Mouse (Mus musculus) CH12.LX (cell line): ENCODE measurements around the gene H2al1e. TPM values are rescaled to one million over a fixed set of nuclear protein-coding genes. Genes with fewer than 3 reads are reported as not detected.
"Not testable (repeated sequence)": the region's sequence is repeated elsewhere in the genome, so short reads cannot be mapped to it uniquely, and the experiment has no call there.

ENCODE experiments used
- DNase-seq: peaks from one replicate; pipeline ENCODE4 v3.0.0-alpha.2; 2013; ENCODE audit errors: extremely low read depth
- H3K27ac ChIP-seq: 2 replicates; pipeline ENCODE4 v1.5.1; 2012; ENCODE audit warnings: low read depth, mild to moderate bottlenecking, control low read depth, moderate library complexity; ENCODE audit not compliant: insufficient read depth
- H3K27me3 ChIP-seq: replicated peaks from 2 replicates; pipeline ENCODE3; 2012; ENCODE audit warnings: inconsistent platforms
- H3K36me3 ChIP-seq, 2 experiments: replicated peaks in 1 of 2; 2 replicates each; pipeline versions ENCODE3 to v1.6.1; 2012; ENCODE audit warnings: inconsistent platforms in 1 of 2, low read length in 1 of 2, mild to moderate bottlenecking in 1 of 2, mixed read lengths in 1 of 2, moderate library complexity in 1 of 2; ENCODE audit not compliant: control insufficient read depth in 1 of 2, insufficient read depth in 1 of 2
- H3K4me1 ChIP-seq, 2 experiments: 2 replicates each; pipeline ENCODE4 v1.6.1; 2012; ENCODE audit warnings: inconsistent platforms in 1 of 2, moderate library complexity in 1 of 2; ENCODE audit not compliant: insufficient read depth in 2 of 2, control insufficient read depth in 1 of 2
- H3K4me2 ChIP-seq: 2 replicates; pipeline ENCODE4 v1.6.1; 2012; ENCODE audit warnings: low read depth, mild to moderate bottlenecking, control low read depth; ENCODE audit not compliant: poor library complexity, insufficient read depth, severe bottlenecking
- H3K4me3 ChIP-seq, 3 experiments: fragments of 150-350 bp in 1 of 3; sonication (generic) in 1 of 3; replicated peaks in 1 of 3; 2 replicates each; pipeline versions ENCODE3 to v1.5.1; 2011 to 2012; ENCODE audit warnings: low read depth in 2 of 3, low read length in 2 of 3, mild to moderate bottlenecking in 2 of 3, moderate library complexity in 2 of 3, control low read depth in 1 of 3, improper control_type of control experiment in 1 of 3, inconsistent platforms in 1 of 3, mixed read lengths in 1 of 3; ENCODE audit not compliant: poor library complexity in 1 of 3
- H3K79me2 ChIP-seq: replicated peaks from 2 replicates; pipeline ENCODE4 v1.6.1; 2012; ENCODE audit warnings: mild to moderate bottlenecking, moderate library complexity; ENCODE audit not compliant: control insufficient read depth, poor library complexity, insufficient read depth, severe bottlenecking; ENCODE audit errors: extremely low read depth
- H3K9ac ChIP-seq: 2 replicates; pipeline ENCODE4 v1.6.1; 2012; ENCODE audit warnings: low read depth, mild to moderate bottlenecking, control low read depth, moderate library complexity; ENCODE audit not compliant: insufficient read depth
- H3K9me3 ChIP-seq: replicated peaks from 2 replicates; pipeline ENCODE3; 2012; ENCODE audit warnings: low read length, inconsistent platforms, mixed read lengths
- dilution Hi-C: fragments of 300-500 bp; cut with MboI; formaldehyde crosslinking; loops from 2 replicates; pipeline ENCODE4 v1.14.3; 2020; ENCODE audit warnings: low sequenced_read_pairs; ENCODE audit not compliant: extremely low pct_unique_long_range_greater_than_20kb, extremely low pct_ligation_motif_present
- in situ Hi-C: fragments of 300-500 bp; cut with MboI; formaldehyde crosslinking; loops from 3 replicates; pipeline ENCODE4 v1.14.3; 2019; ENCODE audit warnings: low sequenced_read_pairs, low pct_ligation_motif_present, low pct_unique_long_range_greater_than_20kb, mixed read lengths
- polyA plus RNA-seq: library from polyadenylated mRNA; unstranded; fragments of >175 nt; gene quantifications from 2 replicates; pipeline ENCODE4 v1.2.1, GENCODE M21; 2012; ENCODE audit warnings: low read depth; ENCODE audit not compliant: insufficient read length
- total RNA-seq, 2 experiments: library from RNA; depleted of rRNA; stranded (reverse); fragments of 300-350 nt in 1 of 2; fragments of >200 nt in 1 of 2; gene quantifications; 2 replicates each; pipeline ENCODE4 v1.2.3; 2012 to 2014

H2al1e gene
- total and polyA plus RNA-seq, 3 experiments, result not detected

DNA sequence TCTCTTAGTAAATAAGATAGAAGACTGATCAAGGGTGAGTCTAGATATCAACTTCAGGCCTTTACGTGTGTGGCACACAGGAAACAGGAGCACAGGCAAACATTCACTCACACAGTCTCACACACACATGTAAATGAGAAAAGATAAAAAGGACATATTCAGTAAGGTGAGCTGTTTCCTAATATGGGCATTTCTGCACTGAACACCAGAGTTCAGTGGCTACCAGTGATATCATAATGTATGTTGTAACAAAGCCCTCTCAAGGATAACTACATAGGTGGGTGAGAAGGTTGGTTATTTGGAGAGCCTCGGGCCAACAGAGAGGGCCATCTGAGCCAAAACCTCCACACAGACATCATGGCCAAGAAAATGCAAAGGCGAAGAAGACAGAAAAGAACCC lies 9.6 kb upstream of the H2al1e start, which contains the start of gene H2al1b:
Gene H2al1b, plus strand, starts transcription at position 301 of the 400 bp plus-strand sequence.
- H3K79me2 ChIP-seq, H3K4me2 ChIP-seq, H3K4me1 ChIP-seq, H3K4me3 ChIP-seq, in situ Hi-C loops, H3K27me3 ChIP-seq, H3K36me3 ChIP-seq, H3K27ac ChIP-seq, dilution Hi-C loops, H3K9me3 ChIP-seq, DNase-seq, H3K9ac ChIP-seq: not testable (repeated sequence)

DNA sequence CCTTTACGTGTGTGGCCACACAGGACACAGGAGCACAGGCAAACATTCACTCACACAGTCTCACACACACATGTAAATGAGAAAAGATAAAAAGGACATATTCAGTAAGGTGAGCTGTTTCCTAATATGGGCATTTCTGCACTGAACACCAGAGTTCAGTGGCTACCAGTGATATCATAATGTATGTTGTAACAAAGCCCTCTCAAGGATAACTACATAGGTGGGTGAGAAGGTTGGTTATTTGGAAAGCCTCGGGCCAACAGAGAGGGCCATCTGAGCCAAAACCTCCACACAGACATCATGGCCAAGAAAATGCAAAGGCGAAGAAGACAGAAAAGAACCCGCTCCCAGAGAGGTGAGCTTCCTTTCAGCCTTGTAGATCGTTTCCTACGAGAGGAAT lies 6.4 kb upstream of the H2al1e start, which contains the start of gene H2al1c:
Gene H2al1c, plus strand, starts transcription at position 301 of the 400 bp plus-strand sequence.
- H3K27ac ChIP-seq, DNase-seq, H3K27me3 ChIP-seq, H3K4me1 ChIP-seq, H3K9me3 ChIP-seq, H3K79me2 ChIP-seq, H3K9ac ChIP-seq, H3K36me3 ChIP-seq, H3K4me2 ChIP-seq, in situ Hi-C loops, H3K4me3 ChIP-seq, dilution Hi-C loops: not testable (repeated sequence)

DNA sequence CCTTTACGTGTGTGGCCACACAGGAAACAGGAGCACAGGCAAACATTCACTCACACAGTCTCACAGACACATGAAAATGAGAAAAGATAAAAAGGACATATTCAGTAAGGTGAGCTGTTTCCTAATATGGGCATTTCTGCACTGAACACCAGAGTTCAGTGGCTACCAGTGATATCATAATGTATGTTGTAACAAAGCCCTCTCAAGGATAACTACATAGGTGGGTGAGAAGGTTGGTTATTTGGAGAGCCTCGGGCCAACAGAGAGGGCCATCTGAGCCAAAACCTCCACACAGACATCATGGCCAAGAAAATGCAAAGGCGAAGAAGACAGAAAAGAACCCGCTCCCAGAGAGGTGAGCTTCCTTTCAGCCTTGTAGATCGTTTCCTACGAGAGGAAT lies 3.2 kb upstream of the H2al1e start, which contains the start of gene H2al1d:
Gene H2al1d, plus strand, starts transcription at position 301 of the 400 bp plus-strand sequence.
- H3K27me3 ChIP-seq, H3K4me3 ChIP-seq, H3K4me2 ChIP-seq, H3K79me2 ChIP-seq, dilution Hi-C loops, DNase-seq, in situ Hi-C loops, H3K4me1 ChIP-seq, H3K36me3 ChIP-seq, H3K27ac ChIP-seq, H3K9me3 ChIP-seq, H3K9ac ChIP-seq: not testable (repeated sequence)

DNA sequence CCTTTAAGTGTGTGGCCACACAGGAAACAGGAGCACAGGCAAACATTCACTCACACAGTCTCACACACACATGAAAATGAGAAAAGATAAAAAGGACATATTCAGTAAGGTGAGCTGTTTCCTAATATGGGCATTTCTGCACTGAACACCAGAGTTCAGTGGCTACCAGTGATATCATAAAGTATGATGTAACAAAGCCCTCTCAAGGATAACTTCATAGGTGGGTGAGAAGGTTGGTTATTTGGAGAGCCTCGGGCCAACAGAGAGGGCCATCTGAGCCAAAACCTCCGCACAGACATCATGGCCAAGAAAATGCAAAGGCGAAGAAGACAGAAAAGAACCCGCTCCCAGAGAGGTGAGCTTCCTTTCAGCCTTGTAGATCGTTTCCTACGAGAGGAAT lies 3.1 kb downstream of the H2al1e start, which contains the start of gene H2al1f:
Gene H2al1f, plus strand, starts transcription at position 301 of the 400 bp plus-strand sequence.
- DNase-seq, H3K4me3 ChIP-seq, H3K9ac ChIP-seq, H3K9me3 ChIP-seq, H3K36me3 ChIP-seq, H3K4me2 ChIP-seq, H3K27me3 ChIP-seq, H3K79me2 ChIP-seq, in situ Hi-C loops, H3K4me1 ChIP-seq, dilution Hi-C loops, H3K27ac ChIP-seq: not testable (repeated sequence)

DNA sequence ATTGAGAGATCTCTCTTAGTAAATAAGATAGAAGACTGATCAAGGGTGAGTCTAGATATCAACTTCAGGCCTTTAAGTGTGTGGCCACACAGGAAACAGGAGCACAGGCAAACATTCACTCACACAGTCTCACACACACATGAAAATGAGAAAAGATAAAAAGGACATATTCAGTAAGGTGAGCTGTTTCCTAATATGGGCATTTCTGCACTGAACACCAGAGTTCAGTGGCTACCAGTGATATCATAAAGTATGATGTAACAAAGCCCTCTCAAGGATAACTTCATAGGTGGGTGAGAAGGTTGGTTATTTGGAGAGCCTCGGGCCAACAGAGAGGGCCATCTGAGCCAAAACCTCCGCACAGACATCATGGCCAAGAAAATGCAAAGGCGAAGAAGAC lies 6.2 kb downstream of the H2al1e start, which contains the start of gene H2al1g:
Gene H2al1g, plus strand, starts transcription at position 301 of the 400 bp plus-strand sequence.
- H3K9ac ChIP-seq, dilution Hi-C loops, H3K4me2 ChIP-seq, H3K4me3 ChIP-seq, H3K27ac ChIP-seq, H3K79me2 ChIP-seq, H3K27me3 ChIP-seq, in situ Hi-C loops, H3K4me1 ChIP-seq, DNase-seq, H3K36me3 ChIP-seq, H3K9me3 ChIP-seq: not testable (repeated sequence)

DNA sequence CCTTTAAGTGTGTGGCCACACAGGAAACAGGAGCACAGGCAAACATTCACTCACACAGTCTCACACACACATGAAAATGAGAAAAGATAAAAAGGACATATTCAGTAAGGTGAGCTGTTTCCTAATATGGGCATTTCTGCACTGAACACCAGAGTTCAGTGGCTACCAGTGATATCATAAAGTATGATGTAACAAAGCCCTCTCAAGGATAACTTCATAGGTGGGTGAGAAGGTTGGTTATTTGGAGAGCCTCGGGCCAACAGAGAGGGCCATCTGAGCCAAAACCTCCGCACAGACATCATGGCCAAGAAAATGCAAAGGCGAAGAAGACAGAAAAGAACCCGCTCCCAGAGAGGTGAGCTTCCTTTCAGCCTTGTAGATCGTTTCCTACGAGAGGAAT lies 9.5 kb downstream of the H2al1e start, which contains the start of gene H2al1h:
Gene H2al1h, plus strand, starts transcription at position 301 of the 400 bp plus-strand sequence.
- H3K36me3 ChIP-seq, H3K27me3 ChIP-seq, H3K79me2 ChIP-seq, dilution Hi-C loops, H3K4me1 ChIP-seq, H3K4me3 ChIP-seq, in situ Hi-C loops, H3K9me3 ChIP-seq, H3K27ac ChIP-seq, H3K9ac ChIP-seq, H3K4me2 ChIP-seq, DNase-seq: not testable (repeated sequence)
